Mouse (Mus musculus) heart, postnatal 0 days (tissue): ENCODE measurements at regions not wholly inside any gene's neighbourhood (a gene's known extent, or its start where the extent isn't known, plus 50 kb on each side); places are given as distances from the start of the nearest gene placed in this dataset.

Source experiments
- ATAC-seq: fragments of 200-750 bp; cut with Nextera tagmentation; 2 replicates; pipeline ENCODE4 v1.8.0; 2017; ENCODE audit warnings: low read depth, moderate number of reproducible peaks, moderate library complexity; ENCODE audit not compliant: insufficient read depth
- DNase-seq: peaks from one replicate; pipeline ENCODE4 v3.0.0-alpha.2; 2016; ENCODE audit warnings: low spot score
- H3K27ac ChIP-seq: fragments of 300-500 bp; sonication (generic); 2 replicates; pipeline ENCODE4 v1.5.1; 2014; ENCODE audit warnings: low read depth, mild to moderate bottlenecking
- H3K27me3 ChIP-seq: fragments of 300-500 bp; sonication (generic); 2 replicates; pipeline ENCODE4 v1.6.1; 2014; ENCODE audit warnings: low read length, mixed read lengths; ENCODE audit not compliant: control insufficient read depth, insufficient read depth
- H3K36me3 ChIP-seq: fragments of 300-500 bp; sonication (generic); replicated peaks from 2 replicates; pipeline ENCODE4 v1.6.1; 2014; ENCODE audit warnings: low read length, mixed read lengths; ENCODE audit not compliant: control insufficient read depth, insufficient read depth
- H3K4me1 ChIP-seq: fragments of 300-500 bp; sonication (generic); 2 replicates; pipeline ENCODE4 v1.6.1; 2014; ENCODE audit warnings: antibody characterized with exemption; ENCODE audit not compliant: control insufficient read depth, insufficient read depth
- H3K4me2 ChIP-seq: fragments of 300-500 bp; sonication (generic); 2 replicates; pipeline ENCODE4 v1.6.1; 2014; ENCODE audit warnings: low read depth, mild to moderate bottlenecking, low read length, moderate library complexity
- H3K4me3 ChIP-seq: fragments of 300-500 bp; sonication (generic); 2 replicates; pipeline ENCODE4 v1.5.1; 2014; ENCODE audit warnings: low read depth, low read length
- H3K9ac ChIP-seq: fragments of 300-500 bp; sonication (generic); replicated peaks from 2 replicates; pipeline ENCODE4 v1.6.1; 2014; ENCODE audit warnings: low read depth, low read length, mixed read lengths
- H3K9me3 ChIP-seq: fragments of 300-500 bp; sonication (generic); replicated peaks from 2 replicates; pipeline ENCODE4 v1.6.1; 2016; ENCODE audit warnings: low read length; ENCODE audit not compliant: control insufficient read depth
- CTCF ChIP-seq: IDR thresholded peaks from 2 replicates; pipeline ENCODE4 v1.5.1; 2016; ENCODE audit warnings: antibody characterized with exemption, control low read depth, low read depth
- EP300 ChIP-seq: IDR thresholded peaks from 2 replicates; pipeline ENCODE4 v1.6.1; 2016; ENCODE audit warnings: antibody characterized with exemption, low read depth
- WGBS: fragments of 180-500 bp; shearing (Covaris S2); extraction: QIAGEN DNeasy Blood & Tissue Kit; methylation state at CpG from one replicate; pipeline ENCODE4 v1.1.7; 2014; 5-methylcytosine and 5-hydroxymethylcytosine counted together

DNA sequence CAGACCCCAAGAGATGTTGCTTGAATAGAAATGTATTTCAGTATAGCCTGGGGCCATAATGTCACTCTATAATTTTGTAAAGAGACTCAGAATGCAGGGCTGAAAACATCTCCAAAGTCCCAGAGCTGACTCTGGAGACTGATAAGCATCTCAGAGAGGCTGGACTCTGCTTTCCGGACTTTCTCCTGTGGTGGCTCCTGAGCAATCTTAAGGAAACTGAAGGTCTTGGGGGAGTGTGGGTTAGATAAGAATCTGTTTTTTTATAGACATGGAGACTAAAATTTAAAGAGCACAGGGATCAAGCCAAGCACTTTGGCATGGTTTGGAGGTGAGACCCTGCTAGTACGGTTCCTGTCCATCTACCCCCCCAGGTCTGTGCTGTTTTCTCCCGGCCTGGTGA lies 92.7 kb upstream of the Mbip start:
- Histone ChIP-seq H3K4me3 (no peak overlapping the region), H3K4me2 (no peak overlapping the region), H3K9me3 (no peaks in the 10 kb centered on the region), H3K27me3 (no peaks in the 10 kb centered on the region), H3K9ac (no peak overlapping the region), H3K27ac (no peak overlapping the region), H3K36me3 (no peaks in the 10 kb centered on the region), H3K4me1 (no peaks in the 10 kb centered on the region)
- DNase-seq (no peak), ATAC-seq (no peak)
- 60% methylated on average over 3 of the region's 3 CpGs for WGBS
- no peak for TF ChIP-seq EP300
- TF ChIP-seq CTCF = no peak

DNA sequence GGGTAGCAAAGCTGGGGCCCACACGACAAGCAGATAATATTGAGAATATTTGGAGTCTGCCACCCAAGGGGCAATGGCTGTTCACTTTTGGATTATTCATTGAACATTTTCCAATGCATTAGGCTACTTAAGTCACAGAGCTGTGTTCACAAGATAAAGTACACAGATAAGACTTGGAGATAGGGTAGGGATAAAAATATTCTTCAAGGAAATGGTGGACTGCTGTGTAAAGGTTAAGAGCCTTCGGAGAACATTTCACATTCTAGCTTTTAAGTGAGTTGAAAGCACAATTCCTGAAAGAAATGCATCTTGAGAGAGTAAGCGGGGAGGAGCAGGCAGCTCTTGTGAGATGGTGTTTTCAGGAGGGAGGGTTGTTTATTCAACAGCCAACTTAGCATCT lies 92.3 kb upstream of the Mbip start:
- Histone ChIP-seq H3K4me1 (no peaks in the 10 kb centered on the region), H3K4me2 (no peak overlapping the region), H3K9ac (no peak overlapping the region), H3K27ac (no peak overlapping the region), H3K36me3 (no peaks in the 10 kb centered on the region), H3K9me3 (no peaks in the 10 kb centered on the region), H3K27me3 (no peaks in the 10 kb centered on the region), H3K4me3 (no peak overlapping the region)
- WGBS = 73% methylated on average over 3 of the region's 3 CpGs
- no peak for DNase-seq
- no peak for ATAC-seq
- TF ChIP-seq CTCF (no peak), EP300 (no peak)

DNA sequence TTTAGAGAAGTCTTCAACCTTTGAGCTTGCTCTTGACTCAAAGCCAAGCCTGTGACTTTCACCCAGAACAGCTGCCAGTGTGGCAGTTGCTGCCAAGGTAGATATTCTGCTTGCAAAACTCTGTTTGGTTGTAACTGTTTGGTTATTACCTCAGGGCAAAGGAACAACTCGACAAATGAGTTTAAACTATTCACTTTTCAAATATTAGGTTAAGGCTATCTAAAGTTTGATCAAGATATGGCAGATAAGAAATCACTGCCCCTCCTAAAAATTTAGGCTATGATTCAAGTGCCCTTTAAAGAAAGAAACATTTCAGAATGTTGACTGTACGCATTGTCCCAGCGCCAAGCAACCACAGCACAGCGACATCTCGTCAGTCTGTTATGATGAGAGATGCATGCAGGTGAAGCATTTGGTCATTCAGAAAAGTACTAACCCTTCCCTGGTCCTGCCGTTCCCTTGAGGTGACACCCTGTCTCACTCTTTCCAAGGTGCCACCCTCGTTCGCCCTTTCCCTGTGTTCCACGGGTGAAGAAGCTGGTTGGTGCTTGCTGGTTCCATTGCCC lies 81.1 kb upstream of the Mbip start:
- no peak for TF ChIP-seq CTCF
- no peak for TF ChIP-seq EP300
- ATAC-seq (no peak), DNase-seq (no peak)
- Histone ChIP-seq H3K4me1 (no peaks in the 10 kb centered on the region), H3K9ac (no peak overlapping the region), H3K27ac (no peak overlapping the region), H3K36me3 (no peaks in the 10 kb centered on the region), H3K4me3 (no peak overlapping the region), H3K4me2 (no peak overlapping the region), H3K27me3 (no peaks in the 10 kb centered on the region), H3K9me3 (no peaks in the 10 kb centered on the region)
- WGBS = 79% methylated on average over 9 of the region's 9 CpGs

DNA sequence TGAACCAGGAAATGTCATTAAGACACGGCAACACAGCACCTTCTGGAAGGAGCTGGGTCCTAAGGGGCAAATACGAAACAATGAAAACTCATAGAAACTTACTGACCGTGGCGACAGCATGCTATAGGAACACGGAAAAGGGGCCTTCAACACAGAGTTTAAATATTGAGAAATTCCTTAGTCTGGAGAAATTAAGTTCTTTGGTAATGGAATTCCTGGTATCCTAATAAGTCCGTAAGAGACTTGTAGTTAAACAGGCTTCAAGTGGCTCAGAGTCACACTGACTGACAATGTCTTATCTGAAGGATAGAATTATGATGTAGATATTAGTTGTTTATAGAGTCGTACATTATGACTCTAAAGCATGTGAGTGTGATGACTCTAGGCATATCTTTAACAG lies 70.4 kb upstream of the Mbip start:
- Histone ChIP-seq H3K4me2 (no peak overlapping the region), H3K9me3 (no peaks in the 10 kb centered on the region), H3K36me3 (no peaks in the 10 kb centered on the region), H3K4me3 (no peak overlapping the region), H3K27me3 (no peaks in the 10 kb centered on the region), H3K4me1 (no peaks in the 10 kb centered on the region), H3K27ac (no peak overlapping the region), H3K9ac (no peak overlapping the region)
- TF ChIP-seq EP300 (no peak), CTCF (no peak)
- DNase-seq = no peak
- ATAC-seq = no peak
- 80% methylated on average over 7 of the region's 7 CpGs for WGBS

DNA sequence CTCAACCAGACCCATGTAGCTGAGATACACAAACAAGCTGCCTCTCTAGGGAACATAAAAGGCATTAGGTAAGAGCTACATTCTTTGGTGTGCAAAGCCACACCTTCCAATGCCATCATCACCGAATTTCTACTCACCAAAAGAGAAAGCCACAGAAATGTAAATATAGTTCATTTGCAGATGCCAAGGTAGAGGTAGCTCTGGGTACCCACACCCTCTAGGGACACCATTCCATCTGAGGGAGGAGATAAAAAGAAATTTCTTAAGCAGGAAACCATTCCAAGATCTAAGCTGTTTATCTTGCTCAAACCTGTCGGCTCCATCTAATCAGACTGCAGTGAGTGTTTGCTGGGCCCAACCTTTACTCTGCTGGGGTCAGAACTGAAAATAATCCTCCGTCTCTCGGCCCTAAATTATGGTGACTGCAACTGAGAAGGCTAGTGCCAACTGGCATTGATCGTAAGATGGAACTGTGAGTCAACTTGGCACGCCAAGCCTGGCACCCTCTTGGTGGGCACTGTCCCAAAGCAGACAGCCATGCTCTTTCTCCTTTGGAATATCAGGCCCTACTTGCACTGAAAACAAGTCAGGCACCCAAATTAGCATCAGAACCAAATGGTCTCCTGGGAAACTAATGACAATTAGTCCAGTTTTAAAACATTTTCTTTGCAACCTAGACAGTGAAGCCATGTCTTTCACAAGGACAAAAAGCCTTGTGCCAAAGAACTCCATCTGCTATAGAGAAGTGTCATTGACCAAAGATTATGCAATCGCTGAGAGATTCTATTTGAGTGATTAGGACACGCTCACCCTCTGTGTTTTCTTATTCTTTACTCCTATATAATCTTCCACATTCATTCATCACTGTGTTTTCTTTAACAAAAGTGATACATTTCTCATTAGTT lies 69.4 kb upstream of the Mbip start:
- TF ChIP-seq EP300 (no peak), CTCF (no peak)
- WGBS = 64% methylated on average over 8 of the region's 8 CpGs
- ATAC-seq = no peak
- Histone ChIP-seq H3K9me3 (no peaks in the 10 kb centered on the region), H3K4me3 (no peak overlapping the region), H3K27ac (no peak overlapping the region), H3K4me2 (no peak overlapping the region), H3K4me1 (no peaks in the 10 kb centered on the region), H3K36me3 (no peaks in the 10 kb centered on the region), H3K9ac (no peak overlapping the region), H3K27me3 (no peaks in the 10 kb centered on the region)
- no peak for DNase-seq
